Mouse (Mus musculus) naive thymus-derived CD4-positive, alpha-beta T cell, adult 2 months (primary cell): Measurements from ENCODE around the gene Bcar3.

Source experiments
- DNase-seq: peaks from one replicate; pipeline ENCODE4 v3.0.0-alpha.2; 2011; ENCODE audit warnings: low read depth

Bcar3 gene

DNA sequence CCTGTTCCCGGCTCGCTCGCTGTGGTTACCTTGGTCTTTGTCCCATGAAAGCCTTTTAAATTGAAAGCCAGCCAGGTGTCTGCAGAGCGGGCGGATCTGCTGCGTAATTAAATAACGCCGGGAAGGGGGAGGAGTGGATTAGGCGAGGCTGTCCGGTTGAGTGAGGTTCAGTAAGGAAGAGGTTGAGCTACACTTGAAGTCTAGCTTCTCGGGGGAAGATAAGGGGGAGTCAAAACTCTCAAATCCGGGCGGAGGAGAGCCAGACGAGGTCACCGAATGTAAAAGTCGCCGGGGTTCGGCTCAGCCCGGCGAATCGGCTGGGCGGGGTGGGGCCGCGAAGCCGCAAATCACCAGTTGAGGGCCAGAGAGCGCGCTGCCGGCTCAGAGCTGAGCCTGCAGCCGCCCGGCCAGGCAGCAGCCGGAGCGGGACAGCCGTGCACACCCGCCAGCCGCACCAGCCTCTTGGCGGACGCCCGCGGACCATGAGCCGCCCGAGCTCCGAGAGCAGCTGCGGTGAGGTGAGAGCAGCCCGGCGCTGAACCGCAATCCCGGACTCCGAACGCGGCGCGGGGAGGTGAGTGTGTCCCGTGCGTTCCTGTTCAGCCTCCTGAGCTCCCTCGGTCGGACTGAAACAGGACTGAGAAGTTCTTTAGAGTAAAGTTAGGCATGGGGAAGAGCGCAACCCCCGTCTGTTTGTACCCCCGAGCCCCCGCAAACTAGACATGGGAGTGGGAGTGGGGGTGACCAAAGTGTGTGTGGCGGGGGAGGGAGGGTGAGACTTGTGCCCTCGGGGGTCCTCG lies 125.9 kb downstream of the Bcar3 start:
- peak; percentile 16 for DNase-seq

DNA sequence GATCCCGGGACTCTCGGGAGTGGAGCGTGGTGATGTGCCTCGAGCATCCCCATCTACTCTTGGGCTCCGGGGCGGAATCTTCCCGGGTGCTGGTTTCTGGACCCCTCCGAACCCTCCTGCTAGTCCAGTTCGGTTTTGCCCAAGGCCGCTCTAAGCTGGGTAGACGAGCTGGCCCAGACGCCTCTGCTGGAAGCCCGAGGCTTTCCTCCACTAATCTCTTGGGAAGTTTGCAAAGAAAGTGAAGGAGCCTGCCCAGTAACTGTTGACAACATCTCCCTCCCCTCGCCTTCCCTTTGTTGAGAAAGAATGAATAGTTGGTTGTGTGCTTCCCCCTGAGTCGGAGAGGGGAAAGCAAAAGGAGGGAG lies 126.5 kb downstream of the Bcar3 start:
- DNase-seq, result peak; percentile 4

DNA sequence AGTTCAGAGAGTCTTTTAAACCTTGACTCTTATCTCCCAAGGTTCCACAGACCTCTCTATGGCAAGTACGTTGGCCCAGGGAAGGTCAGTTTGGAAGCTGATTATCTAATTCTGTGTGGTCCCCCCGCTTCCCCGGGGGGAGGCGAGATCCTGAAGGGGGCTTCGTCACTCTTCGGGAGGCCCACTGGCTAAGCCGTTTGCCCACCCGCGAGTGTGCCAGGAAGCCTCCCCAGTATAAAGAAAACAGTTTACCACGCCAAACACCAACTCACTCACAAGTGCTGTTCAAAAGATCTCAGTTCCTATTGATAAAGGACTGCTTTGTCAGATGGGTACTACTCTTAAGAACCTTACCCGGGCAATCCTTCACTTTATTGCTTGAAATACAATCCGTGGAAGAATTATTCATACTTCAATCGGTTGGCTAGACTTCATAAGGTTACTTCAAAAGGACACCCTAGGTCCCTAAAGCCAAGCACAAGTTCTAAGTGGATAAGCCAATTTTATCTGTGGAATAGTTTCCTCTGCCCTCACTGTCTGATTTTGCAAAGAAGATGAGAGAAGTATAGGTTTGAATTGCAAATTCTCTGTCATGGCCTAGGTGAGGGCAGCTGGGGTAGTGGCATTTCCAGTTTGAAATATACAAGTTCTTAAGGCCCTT lies 127.2 kb downstream of the Bcar3 start:
- no peak for DNase-seq

DNA sequence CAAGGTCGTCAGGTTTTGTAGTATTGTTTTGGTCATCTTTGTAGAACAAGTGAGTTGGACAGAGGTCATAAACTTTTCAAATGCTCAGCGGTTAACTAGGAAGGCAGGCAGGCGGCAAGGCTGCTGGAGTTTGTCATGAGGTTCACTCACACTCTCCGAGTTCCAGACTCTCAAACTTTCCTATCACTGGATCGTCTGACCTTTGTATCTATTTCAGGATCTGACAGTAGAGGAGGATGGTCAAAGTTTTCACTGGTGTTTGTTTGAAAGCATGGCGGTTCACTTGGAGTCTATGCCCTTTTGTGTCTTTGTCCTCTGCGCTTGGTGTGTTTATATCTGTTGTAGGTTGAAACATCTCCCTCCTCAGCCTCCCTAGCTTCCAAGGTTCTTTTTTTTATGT lies 127.9 kb downstream of the Bcar3 start:
- no peak for DNase-seq

DNA sequence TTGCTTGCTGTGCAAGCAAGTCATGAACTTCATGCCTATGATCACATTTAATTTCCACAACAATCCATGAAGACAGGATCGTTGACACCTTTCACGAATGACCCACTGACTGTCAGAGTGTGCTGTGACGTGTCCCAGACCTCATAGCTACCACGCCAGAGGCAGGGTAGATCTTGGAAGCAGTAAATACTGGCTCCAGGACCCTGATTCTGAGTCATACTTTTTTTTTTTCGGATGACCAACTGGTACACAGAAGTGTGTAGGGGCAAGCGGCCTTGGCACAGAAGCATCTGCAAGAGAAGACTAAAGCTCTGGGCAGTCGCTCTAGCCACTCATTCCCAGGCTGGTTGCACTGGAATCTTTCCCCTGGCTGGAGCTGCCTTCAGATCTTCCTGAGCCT lies 128.3 kb downstream of the Bcar3 start:
- no peak for DNase-seq

DNA sequence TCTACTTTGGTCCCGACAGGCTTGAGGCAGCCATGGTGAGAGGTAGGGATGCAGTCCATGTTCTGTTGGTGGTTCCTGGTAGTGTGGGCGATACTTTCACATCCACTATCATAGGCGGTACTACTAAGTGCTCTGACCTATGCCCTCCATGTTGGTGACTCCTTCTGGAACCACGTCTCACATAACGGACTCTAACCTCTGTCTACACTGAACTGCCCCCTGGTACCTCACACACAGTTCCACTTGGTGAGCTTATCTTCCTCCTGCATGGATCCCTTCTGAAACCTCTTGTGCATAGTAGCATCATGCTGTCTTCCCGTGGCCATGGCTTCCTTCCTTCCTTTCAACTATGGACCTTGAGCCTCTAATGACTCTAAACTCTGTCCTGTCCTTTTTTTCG lies 129.7 kb downstream of the Bcar3 start:
- no peak for DNase-seq

DNA sequence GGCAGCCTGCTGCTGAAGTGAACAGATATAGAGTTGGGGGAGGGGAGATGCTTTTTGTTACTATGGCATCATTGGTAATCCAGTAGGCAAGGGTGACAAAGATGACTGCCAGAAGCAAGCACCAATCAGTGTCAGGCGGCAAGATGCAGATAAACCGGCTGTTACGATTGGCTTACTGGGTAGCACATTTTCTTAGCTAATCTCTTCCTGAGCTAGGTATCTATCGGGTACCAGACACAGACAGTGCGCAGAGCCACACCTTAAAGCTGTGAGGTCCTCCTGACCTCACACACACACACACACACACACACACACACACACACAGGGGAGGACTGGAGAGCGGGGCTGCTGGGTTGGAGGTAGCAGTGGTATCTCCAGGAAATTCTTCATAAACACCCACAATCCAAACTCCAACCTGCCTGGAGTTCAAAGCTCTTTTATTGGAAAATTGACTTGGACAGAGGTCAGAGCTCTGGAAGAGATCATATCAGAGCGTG lies 134.4 kb downstream of the Bcar3 start:
- DNase-seq, result no peak

DNA sequence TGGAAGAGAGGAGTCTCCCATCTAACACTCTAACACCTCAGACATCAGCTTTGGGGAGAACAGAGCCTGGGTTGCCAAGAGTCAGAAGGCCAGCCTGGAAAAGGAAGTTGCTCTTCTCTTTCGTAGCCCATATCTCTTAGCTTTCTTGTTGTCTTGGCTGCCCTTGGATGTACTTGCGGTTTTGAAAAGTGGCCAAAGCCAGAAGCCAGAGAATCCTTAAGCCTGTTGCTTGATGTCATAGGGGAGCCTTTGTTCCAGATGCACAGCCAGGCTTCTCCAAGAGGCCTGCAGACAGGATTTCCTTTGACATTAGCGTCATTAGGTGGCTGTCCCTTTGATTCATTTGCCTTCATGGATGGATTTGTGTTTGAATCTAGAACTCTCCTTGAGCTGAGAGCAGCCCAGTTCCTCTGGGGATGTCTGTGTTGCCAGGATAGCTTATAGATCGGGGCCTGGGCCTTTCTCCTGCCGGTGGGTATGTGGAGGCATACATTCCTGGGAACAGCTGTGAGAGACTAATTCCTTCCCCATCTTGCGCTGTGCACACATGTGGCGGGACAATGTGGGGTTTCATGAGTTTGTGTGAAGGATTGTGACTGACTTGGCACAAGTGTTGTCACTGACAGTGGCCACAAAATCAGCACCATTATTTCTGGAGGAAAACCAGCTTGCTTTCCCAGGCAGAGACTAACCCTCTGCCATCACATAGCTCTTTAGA lies 137.0 kb downstream of the Bcar3 start:
- DNase-seq, result no peak

DNA sequence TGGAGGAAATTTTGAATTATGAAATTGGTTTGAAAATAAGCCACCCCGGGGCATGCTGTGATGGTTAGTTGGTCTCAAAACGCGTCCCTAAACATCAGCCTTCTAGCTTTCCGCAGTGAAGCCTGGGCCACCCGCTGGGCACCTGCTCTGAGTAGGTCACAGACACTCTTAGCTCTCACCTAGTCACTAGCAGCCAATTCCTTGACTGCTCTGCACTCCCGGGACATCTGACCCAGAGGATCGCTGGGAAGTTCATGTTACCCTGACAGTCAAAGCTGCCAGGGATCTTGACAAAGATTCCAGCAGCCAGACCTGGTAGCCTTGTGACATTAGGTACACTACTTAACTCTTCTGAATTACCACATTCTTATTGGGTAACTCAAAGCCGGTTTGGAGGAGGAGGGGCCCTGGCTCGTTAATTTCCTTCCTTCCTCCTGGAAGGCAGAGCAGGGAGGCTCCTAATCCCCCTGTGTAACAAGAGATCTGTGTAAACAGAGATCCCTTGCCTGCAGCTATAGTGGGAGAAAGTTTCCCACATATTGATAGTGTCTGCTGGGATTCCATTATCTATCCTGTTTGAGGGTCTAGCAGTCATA lies 139.0 kb downstream of the Bcar3 start:
- no peak for DNase-seq

DNA sequence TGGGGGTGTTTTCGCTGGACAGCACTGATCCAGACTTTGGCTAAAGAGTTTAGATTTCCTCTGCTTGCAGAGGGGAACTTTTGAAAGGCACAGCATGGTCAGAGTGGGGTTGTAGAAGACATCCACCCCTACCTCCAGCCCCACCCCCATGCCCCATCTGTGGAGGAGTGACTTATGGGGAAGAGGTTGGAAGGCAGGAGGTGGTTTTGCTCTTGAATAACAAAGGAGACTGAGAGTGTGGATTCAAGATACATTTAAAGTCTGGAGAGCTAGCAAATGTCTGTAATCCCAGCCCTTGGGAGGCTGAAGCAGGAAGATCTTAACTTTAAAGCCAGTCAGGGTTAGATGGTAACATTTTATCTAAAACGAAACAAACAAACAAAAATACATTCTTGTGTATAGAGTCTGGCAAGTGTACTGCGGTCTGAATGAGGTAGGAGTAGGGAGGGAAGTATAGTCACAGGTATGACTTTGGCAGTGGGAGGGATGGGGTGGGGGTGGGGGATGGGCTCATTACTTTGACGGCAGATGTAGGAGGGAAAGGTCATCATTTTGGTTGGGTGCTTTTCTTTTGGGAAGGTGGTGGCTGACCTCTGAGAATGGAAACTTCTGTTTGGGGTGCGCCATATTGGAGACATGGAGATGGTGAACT lies 140.2 kb downstream of the Bcar3 start:
- no peak for DNase-seq

DNA sequence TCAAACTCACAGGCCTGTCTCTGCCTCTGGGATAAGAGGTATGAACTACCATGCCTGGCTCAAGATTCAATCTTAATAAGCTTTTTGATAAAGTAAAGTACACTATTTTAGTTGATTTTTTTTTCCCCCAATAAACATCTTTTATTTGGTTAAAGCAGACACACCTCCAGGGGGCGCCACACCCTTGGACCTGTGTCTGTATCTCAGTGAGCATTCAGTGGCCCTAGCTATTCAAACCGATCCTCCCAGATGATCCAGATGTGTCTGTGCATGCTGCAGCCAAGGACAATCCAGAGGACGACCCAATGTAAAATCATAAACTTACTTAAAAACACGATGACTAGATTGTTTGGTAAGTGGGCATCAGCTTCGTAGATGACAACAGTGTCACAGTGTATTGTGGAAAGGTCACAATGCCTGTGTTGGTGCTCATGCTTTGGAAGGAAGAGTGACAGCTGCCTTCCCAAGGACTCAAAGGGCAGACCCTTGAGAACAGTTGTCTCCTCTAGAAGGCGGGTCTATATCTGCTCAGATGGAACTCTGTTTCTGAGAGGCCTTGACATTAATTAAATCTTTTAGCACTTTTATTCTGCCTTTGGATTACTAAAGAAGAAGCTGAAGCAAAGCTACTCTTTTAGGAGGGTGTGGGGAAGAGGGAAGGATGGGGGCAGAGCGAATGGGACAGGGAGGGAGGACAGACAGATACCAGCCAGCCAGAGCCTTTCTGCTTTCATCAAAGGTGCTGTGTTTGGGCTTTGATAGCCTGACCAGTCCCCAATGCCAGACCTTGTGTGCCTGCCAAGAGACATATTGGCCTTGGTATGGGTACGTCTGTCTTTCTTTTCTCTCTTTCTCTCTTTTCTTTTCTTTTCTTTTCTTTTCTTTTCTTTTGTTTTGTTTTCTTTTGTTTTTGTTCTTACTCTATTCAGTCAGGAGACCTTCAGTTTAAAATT lies 141.3 kb downstream of the Bcar3 start:
- no peak for DNase-seq

DNA sequence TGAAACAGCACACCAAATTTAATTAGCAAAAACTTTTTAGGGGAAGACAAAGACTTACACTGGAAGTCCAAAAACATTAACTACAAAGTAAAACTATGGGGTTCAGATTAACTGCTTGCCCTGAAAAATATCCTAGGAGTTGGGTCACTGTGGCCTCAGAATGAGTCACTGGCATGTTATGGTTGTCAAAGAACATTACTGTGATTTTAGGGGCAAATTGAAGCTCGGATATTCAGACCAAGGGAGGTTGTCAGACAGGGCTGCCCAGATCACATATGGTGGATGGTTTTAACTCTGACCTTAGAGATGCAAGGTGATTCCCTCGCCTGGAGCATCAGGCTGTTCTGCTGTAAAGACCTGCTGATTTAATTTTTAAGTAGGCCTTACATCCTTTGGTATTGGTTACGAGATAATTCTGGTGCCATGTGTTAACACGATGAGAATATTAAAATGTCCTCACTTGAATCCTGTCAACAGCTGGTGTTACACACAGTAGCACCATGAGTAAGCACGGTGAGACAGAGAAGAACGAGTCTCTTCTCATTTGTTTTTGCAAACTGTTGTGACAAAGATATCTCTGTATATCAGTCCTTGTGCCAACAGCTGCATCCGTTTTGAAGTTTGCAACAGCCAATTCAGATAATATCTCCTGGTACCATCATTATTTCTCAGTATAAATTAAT lies 144.3 kb downstream of the Bcar3 start:
- DNase-seq, result no peak

DNA sequence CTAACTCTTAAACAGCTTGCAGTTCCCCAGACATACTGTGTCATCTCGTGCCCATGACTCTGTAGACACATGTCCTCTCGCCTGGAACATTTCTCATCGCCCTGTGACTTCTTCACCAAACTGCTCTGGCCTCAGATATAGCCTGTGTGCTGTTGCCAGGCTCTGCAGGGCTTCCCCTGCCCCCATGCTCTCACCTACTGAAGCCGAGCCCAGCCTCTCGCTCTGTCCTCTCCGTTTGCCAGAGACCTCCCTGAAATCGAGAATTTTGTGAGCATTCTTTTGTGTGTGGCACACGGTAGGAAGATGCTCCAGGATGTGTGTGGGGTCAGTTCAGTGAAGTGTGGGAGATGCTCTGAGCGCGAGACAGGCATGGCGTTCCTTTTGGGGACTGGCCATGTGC lies 151.8 kb downstream of the Bcar3 start:
- DNase-seq, result no peak

DNA sequence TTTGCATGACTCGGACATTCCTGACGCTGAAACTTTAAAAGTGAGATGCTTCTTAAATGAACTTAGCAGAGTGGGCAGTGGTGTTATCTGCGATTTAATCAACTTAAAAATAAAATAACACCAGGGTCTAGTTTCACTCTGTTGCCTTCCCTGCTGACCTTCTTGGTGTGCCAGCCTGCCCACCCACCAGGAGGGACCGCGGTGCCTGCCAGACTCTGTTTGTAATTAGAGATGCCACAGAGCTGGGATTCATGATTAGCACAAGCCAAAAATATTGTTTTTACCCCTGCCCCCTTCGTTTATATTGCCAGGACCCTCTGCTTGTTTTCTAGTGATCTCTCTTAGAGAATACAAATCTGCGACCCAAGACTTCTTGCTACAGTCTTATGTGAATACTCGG lies 152.7 kb downstream of the Bcar3 start:
- DNase-seq, result no peak

DNA sequence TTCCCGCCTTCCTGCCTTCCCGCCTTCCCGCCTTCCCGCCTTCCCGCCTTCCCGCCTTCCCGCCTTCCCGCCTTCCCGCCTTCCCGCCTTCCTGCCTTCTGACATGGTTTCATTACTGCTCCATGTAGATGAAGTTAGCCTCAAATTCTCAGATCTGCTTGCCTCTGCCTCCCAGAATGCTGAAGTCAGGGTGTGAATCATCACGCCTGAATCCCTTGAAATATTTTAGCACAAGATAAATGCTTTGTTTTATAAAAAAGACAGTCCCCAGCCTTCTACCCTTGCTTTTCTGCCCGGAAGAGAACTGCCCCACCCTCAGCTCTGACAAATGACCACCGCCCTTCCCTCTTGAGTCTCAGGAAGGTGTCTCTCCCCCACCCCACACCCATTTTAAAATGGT lies 154.3 kb downstream of the Bcar3 start:
- DNase-seq, result no peak

DNA sequence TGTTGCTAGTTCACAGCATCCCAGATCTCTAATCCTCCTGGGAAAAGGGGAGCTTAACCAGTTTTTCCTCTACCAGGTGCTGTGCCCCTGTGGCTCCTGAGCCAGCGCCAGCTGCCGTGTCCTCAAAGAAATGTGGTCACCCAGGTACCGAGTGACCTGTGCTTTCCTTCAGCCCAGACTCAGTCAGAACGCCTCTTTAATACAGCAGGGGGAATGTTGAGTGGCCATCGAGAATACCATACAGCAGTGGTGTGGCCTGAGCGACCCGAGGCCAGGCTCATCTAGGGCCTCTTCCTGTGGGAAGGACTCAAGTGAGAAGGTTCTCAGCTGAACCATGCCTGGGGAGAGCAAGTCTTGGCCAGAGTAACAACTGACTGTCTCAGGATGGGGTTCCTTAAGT lies 156.1 kb downstream of the Bcar3 start:
- no peak for DNase-seq

DNA sequence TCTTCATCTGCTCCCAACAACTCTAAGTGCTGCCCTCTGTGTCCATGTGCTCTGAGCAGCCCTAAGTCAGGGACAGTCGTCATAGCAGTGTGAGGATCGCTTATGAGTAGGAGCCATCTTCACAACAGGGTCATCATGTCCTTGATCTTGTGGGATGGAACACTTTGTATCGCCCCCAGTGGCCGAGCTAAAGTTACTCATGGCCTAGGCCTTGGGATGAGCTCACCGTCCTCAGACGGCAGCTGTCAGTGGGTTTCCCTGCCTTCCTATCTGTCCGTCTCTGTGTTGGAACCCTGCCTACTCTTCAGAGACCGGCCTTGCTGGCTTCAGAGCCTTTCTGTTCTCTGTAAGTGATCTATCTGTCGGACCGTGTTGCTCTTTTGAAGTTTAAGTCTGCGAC lies 159.9 kb downstream of the Bcar3 start:
- no peak for DNase-seq

DNA sequence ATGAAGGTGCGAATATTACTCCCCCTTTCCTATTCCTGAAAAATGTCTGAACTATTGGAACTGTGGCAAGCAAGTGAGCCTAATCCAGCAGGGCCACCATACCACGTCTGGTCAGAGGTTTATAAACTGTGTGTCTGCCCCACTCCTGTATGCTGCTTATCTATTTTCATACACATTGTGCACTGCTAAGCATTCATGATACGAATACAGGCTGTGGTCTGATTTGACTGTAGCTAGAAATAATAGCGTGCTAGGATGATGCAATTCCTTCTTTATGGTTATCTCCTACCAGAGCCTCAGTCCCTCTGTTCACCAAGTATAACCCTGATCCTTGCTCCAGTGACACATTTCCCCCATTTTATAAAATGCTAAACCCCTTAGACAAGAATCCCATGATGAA lies 162.2 kb downstream of the Bcar3 start:
- DNase-seq, result no peak

DNA sequence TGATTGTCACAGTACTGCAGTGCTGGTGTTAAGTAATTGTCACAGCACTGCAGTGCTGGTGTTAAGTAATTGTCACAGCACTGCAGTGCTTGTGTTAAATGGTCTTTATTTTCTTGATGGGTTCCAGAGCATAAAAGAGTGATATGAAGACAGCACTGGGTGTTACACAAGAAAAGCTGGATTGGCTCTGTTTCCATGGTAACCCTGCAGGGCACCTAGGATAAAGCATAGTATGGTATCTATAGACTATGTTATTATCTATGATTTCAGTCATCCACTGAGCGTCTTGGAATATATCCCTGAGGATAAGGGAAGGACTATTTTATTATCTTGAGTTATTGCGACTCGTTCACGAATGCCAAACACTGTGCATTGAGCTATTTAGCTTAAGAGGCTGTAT lies 162.9 kb downstream of the Bcar3 start:
- DNase-seq, result no peak

DNA sequence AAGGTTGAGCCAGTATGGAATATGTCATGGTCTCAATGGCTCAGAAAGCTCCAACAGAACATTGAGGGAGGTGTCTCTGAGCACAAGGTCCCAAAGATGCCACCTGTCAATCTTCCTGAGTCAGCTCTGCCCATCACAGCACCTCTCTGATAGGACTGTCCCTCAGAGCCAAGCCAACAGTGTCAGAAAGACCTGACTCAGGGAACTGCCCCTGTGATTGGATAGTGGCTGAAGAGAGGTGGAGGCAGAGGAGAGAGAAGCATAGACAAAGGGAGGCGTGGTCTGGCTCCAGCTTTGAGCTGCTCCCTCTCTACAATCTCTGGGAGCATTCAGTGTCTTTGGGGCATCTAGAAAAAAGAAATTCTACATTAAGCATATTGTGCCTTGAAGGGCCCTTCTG lies 163.8 kb downstream of the Bcar3 start:
- DNase-seq, result no peak
